Mouse (Mus musculus): Measurements from ENCODE around the gene Evi5. TPM values are rescaled to one million over a fixed set of nuclear protein-coding genes. Genes with fewer than 3 reads are reported as not detected.

The Evi5 gene
- polyA plus RNA-seq, 1 experiment, result 8.4 TPM

- no peak for TF ChIP-seq POLR2A (IDR thresholded peaks at IDR 0.05; ENCODE audit: insufficient read length, low read depth)
- TF ChIP-seq REST (IDR thresholded peaks at IDR 0.05; ENCODE audit: insufficient read depth, insufficient read length), result no peak
- no peak for TF ChIP-seq E2F4 (IDR thresholded peaks at IDR 0.05; ENCODE audit: insufficient read depth)
- no peak for TF ChIP-seq POLR2AphosphoS2 (IDR thresholded peaks at IDR 0.05; ENCODE audit: insufficient read length, low read depth)
- no peak for TF ChIP-seq MAX (IDR thresholded peaks at IDR 0.05; ENCODE audit: low read depth)
- no peak for TF ChIP-seq SRF (IDR thresholded peaks at IDR 0.05; ENCODE audit: control insufficient read depth, insufficient read length, low read depth)
- TF ChIP-seq MYOG (IDR thresholded peaks at IDR 0.05; ENCODE audit: control insufficient read depth in 1 of 3, insufficient read depth in 1 of 3, insufficient read length in 2 of 3, low read depth in 2 of 3), result no peak
- TF ChIP-seq USF1 (IDR thresholded peaks at IDR 0.05; ENCODE audit: low read depth), result no peak
- no peak for TF ChIP-seq TCF3 (IDR thresholded peaks at IDR 0.05; ENCODE audit: insufficient read length, low read depth)
- TF ChIP-seq CEBPB (IDR thresholded peaks at IDR 0.05; ENCODE audit: insufficient read depth, poor library complexity, severe bottlenecking), result no peak
- Histone ChIP-seq H3ac (ENCODE audit: control insufficient read depth, insufficient read length) (no peak overlapping the region), H3K4me2 (ENCODE audit: low read depth) (no peak overlapping the region), H3K27me3 (ENCODE audit: control insufficient read depth, insufficient read depth, insufficient read length) (no peaks in the 10 kb centered on the region), H3K4me3 (no peak overlapping the region), H3K36me3 (ENCODE audit: control insufficient read depth, insufficient read depth) (no peaks in the 10 kb centered on the region), H3K79me2 (ENCODE audit: control insufficient read depth, insufficient read depth) (peaks cover 52% of the 10 kb centered on the region)
These were observed 21.1 kb downstream of the Evi5 start for GRCm38 (mm10) chr5:107853807-107854206.

GRCm38 (mm10) chr5:107848964-107849363 is 25.9 kb downstream of the Evi5 start:
- H3K79me2 ChIP-seq (ENCODE audit: control insufficient read depth, insufficient read depth), result peaks cover 47% of the 10 kb centered on the region
- no peak for TF ChIP-seq POLR2A (IDR thresholded peaks at IDR 0.05; ENCODE audit: insufficient read length, low read depth)
- TF ChIP-seq TCF12 (IDR thresholded peaks at IDR 0.05; ENCODE audit: insufficient read depth, poor library complexity, severe bottlenecking), result no peak
- TF ChIP-seq E2F4 (IDR thresholded peaks at IDR 0.05; ENCODE audit: insufficient read depth), result no peak
- TF ChIP-seq MYOD1 (IDR thresholded peaks at IDR 0.05; ENCODE audit: control insufficient read depth in 1 of 3, insufficient read length in 2 of 3, low read depth in 2 of 3), result no peak
- TF ChIP-seq TCF3 (IDR thresholded peaks at IDR 0.05; ENCODE audit: insufficient read length, low read depth), result no peak
- TF ChIP-seq MAX (IDR thresholded peaks at IDR 0.05; ENCODE audit: low read depth), result no peak
- no peak for TF ChIP-seq CEBPB (IDR thresholded peaks at IDR 0.05; ENCODE audit: insufficient read depth, poor library complexity, severe bottlenecking)
- no peak for TF ChIP-seq SRF (IDR thresholded peaks at IDR 0.05; ENCODE audit: control insufficient read depth, insufficient read length, low read depth)
- TF ChIP-seq POLR2AphosphoS2 (IDR thresholded peaks at IDR 0.05; ENCODE audit: insufficient read length, low read depth), result no peak
- TF ChIP-seq REST (IDR thresholded peaks at IDR 0.05; ENCODE audit: insufficient read depth, insufficient read length), result no peak
- TF ChIP-seq USF1 (IDR thresholded peaks at IDR 0.05; ENCODE audit: low read depth), result no peak
- no peak for TF ChIP-seq MYOG (IDR thresholded peaks at IDR 0.05; ENCODE audit: control insufficient read depth in 1 of 3, insufficient read depth in 1 of 3, insufficient read length in 2 of 3, low read depth in 2 of 3)
- no peak overlapping the region for H3ac ChIP-seq (ENCODE audit: control insufficient read depth, insufficient read length)
- no peak overlapping the region for H3K4me3 ChIP-seq
- no peaks in the 10 kb centered on the region for H3K27me3 ChIP-seq (ENCODE audit: control insufficient read depth, insufficient read depth, insufficient read length)
- no peak overlapping the region for H3K4me2 ChIP-seq (ENCODE audit: low read depth)
- no peaks in the 10 kb centered on the region for H3K36me3 ChIP-seq (ENCODE audit: control insufficient read depth, insufficient read depth)

GRCm38 (mm10) chr5:107847817-107848216 is 27.1 kb downstream of the Evi5 start:
- Histone ChIP-seq H3K79me2 (ENCODE audit: control insufficient read depth, insufficient read depth) (peaks cover 45% of the 10 kb centered on the region), H3K27me3 (ENCODE audit: control insufficient read depth, insufficient read depth, insufficient read length) (no peaks in the 10 kb centered on the region), H3K36me3 (ENCODE audit: control insufficient read depth, insufficient read depth) (no peaks in the 10 kb centered on the region), H3K4me3 (no peak overlapping the region), H3K4me2 (ENCODE audit: low read depth) (no peak overlapping the region), H3ac (ENCODE audit: control insufficient read depth, insufficient read length) (no peak overlapping the region)
- TF ChIP-seq POLR2AphosphoS2 (IDR thresholded peaks at IDR 0.05; ENCODE audit: insufficient read length, low read depth) (no peak), MYOD1 (IDR thresholded peaks at IDR 0.05; ENCODE audit: control insufficient read depth in 1 of 3, insufficient read length in 2 of 3, low read depth in 2 of 3) (no peak), E2F4 (IDR thresholded peaks at IDR 0.05; ENCODE audit: insufficient read depth) (no peak), SRF (IDR thresholded peaks at IDR 0.05; ENCODE audit: control insufficient read depth, insufficient read length, low read depth) (no peak), POLR2A (IDR thresholded peaks at IDR 0.05; ENCODE audit: insufficient read length, low read depth) (no peak), TCF12 (IDR thresholded peaks at IDR 0.05; ENCODE audit: insufficient read depth, poor library complexity, severe bottlenecking) (no peak), REST (IDR thresholded peaks at IDR 0.05; ENCODE audit: insufficient read depth, insufficient read length) (no peak), USF1 (IDR thresholded peaks at IDR 0.05; ENCODE audit: low read depth) (no peak), MAX (IDR thresholded peaks at IDR 0.05; ENCODE audit: low read depth) (no peak), MYOG (IDR thresholded peaks at IDR 0.05; ENCODE audit: control insufficient read depth in 1 of 3, insufficient read depth in 1 of 3, insufficient read length in 2 of 3, low read depth in 2 of 3) (no peak), TCF3 (IDR thresholded peaks at IDR 0.05; ENCODE audit: insufficient read length, low read depth) (no peak), CEBPB (IDR thresholded peaks at IDR 0.05; ENCODE audit: insufficient read depth, poor library complexity, severe bottlenecking) (no peak)

- H3K36me3 ChIP-seq (ENCODE audit: control insufficient read depth, insufficient read depth), result no peaks in the 10 kb centered on the region
- peaks cover 44% of the 10 kb centered on the region for H3K79me2 ChIP-seq (ENCODE audit: control insufficient read depth, insufficient read depth)
- no peak overlapping the region for H3K4me2 ChIP-seq (ENCODE audit: low read depth)
- no peaks in the 10 kb centered on the region for H3K27me3 ChIP-seq (ENCODE audit: control insufficient read depth, insufficient read depth, insufficient read length)
- no peak overlapping the region for H3ac ChIP-seq (ENCODE audit: control insufficient read depth, insufficient read length)
- no peak overlapping the region for H3K4me3 ChIP-seq
- no peak for TF ChIP-seq MYOG (IDR thresholded peaks at IDR 0.05; ENCODE audit: control insufficient read depth in 1 of 3, insufficient read depth in 1 of 3, insufficient read length in 2 of 3, low read depth in 2 of 3)
- TF ChIP-seq TCF3 (IDR thresholded peaks at IDR 0.05; ENCODE audit: insufficient read length, low read depth), result no peak
- TF ChIP-seq TCF12 (IDR thresholded peaks at IDR 0.05; ENCODE audit: insufficient read depth, poor library complexity, severe bottlenecking), result no peak
- no peak for TF ChIP-seq MAX (IDR thresholded peaks at IDR 0.05; ENCODE audit: low read depth)
- TF ChIP-seq REST (IDR thresholded peaks at IDR 0.05; ENCODE audit: insufficient read depth, insufficient read length), result no peak
- no peak for TF ChIP-seq USF1 (IDR thresholded peaks at IDR 0.05; ENCODE audit: low read depth)
- TF ChIP-seq MYOD1 (IDR thresholded peaks at IDR 0.05; ENCODE audit: control insufficient read depth in 1 of 3, insufficient read length in 2 of 3, low read depth in 2 of 3), result no peak
- TF ChIP-seq POLR2A (IDR thresholded peaks at IDR 0.05; ENCODE audit: insufficient read length, low read depth), result no peak
- TF ChIP-seq E2F4 (IDR thresholded peaks at IDR 0.05; ENCODE audit: insufficient read depth), result no peak
- TF ChIP-seq POLR2AphosphoS2 (IDR thresholded peaks at IDR 0.05; ENCODE audit: insufficient read length, low read depth), result no peak
- TF ChIP-seq SRF (IDR thresholded peaks at IDR 0.05; ENCODE audit: control insufficient read depth, insufficient read length, low read depth), result no peak
- TF ChIP-seq CEBPB (IDR thresholded peaks at IDR 0.05; ENCODE audit: insufficient read depth, poor library complexity, severe bottlenecking), result no peak
These were observed 27.6 kb downstream of the Evi5 start for GRCm38 (mm10) chr5:107847349-107847748.

All from myocyte (in vitro differentiated cells).